Mouse (Mus musculus) T-helper 1 cell (primary cell): ENCODE measurements around the gene Slc39a5.

Source experiments
- in situ Hi-C: fragments of 300-600 bp; cut with MboI, MseI; formaldehyde crosslinking; loops from one replicate; pipeline ENCODE4 v1.15.1; 2025; ENCODE audit warnings: high pct_unique_total_duplicates

The Slc39a5 gene

GRCm38 (mm10) chr10:128410560-128410845 is 9.5 kb upstream of the Slc39a5 start:
- in situ Hi-C loops = no loop called here

- in situ Hi-C loops = no loop called here
These were observed 8.9 kb upstream of the Slc39a5 start for GRCm38 (mm10) chr10:128409692-128410559.

GRCm38 (mm10) chr10:128408591-128409535 is 7.8 kb upstream of the Slc39a5 start:
- in situ Hi-C loops = no loop called here

GRCm38 (mm10) chr10:128403931-128404330 is 2.9 kb upstream of the Slc39a5 start:
- in situ Hi-C loops = no loop called here

- in situ Hi-C loops = no loop called here
These were observed 609 bp upstream of the Slc39a5 start for GRCm38 (mm10) chr10:128401638-128402037.

- in situ Hi-C loops = no loop called here
These were observed 691 bp downstream of the Slc39a5 start for GRCm38 (mm10) chr10:128400338-128400737.

- in situ Hi-C loops = no loop called here
These were observed 3.6 kb downstream of the Slc39a5 start for GRCm38 (mm10) chr10:128397466-128397865.

- in situ Hi-C loops = no loop called here
These were observed 4.2 kb downstream of the Slc39a5 start for GRCm38 (mm10) chr10:128396716-128397264.

- in situ Hi-C loops = no loop called here
These were observed 4.9 kb downstream of the Slc39a5 start for GRCm38 (mm10) chr10:128396017-128396673.

- in situ Hi-C loops = no loop called here
These were observed 9.2 kb downstream of the Slc39a5 start for GRCm38 (mm10) chr10:128391850-128392249.

- in situ Hi-C loops = no loop called here
These were observed 10.7 kb downstream of the Slc39a5 start for GRCm38 (mm10) chr10:128390366-128390765.

GRCm38 (mm10) chr10:128389570-128389969 is 11.5 kb downstream of the Slc39a5 start:
- in situ Hi-C loops = loop anchor here (5.0 kb wide), 1 partner anchor 48 kb away; no protein-coding TSS in a partner anchor

- in situ Hi-C loops = loop anchor here (5.0 kb wide), 1 partner anchor 48 kb away; no protein-coding TSS in a partner anchor
These were observed 12.1 kb downstream of the Slc39a5 start for GRCm38 (mm10) chr10:128388941-128389340.

- in situ Hi-C loops = loop anchor here (5.0 kb wide), 1 partner anchor 51 kb away; no protein-coding TSS in a partner anchor
These were observed 15.1 kb downstream of the Slc39a5 start for GRCm38 (mm10) chr10:128385902-128386301.

- in situ Hi-C loops = no loop called here
These were observed 18.5 kb downstream of the Slc39a5 start for GRCm38 (mm10) chr10:128382482-128382881.

- in situ Hi-C loops = no loop called here
These were observed 20.5 kb downstream of the Slc39a5 start for GRCm38 (mm10) chr10:128380565-128380964.

- in situ Hi-C loops = no loop called here
These were observed 21.8 kb downstream of the Slc39a5 start for GRCm38 (mm10) chr10:128379260-128379659.

GRCm38 (mm10) chr10:128378462-128378861 is 22.6 kb downstream of the Slc39a5 start:
- in situ Hi-C loops = no loop called here

- in situ Hi-C loops = no loop called here
These were observed 23.0 kb downstream of the Slc39a5 start for GRCm38 (mm10) chr10:128377940-128378448.

GRCm38 (mm10) chr10:128377222-128377939 is 23.6 kb downstream of the Slc39a5 start:
- in situ Hi-C loops = no loop called here
